Mouse (Mus musculus) liver, embryonic 14.5 days (tissue): ENCODE data around the gene Myo9b.

ENCODE experiments used
- CTCF ChIP-seq: IDR thresholded peaks from 2 replicates; pipeline ENCODE4 v1.5.1; 2016; ENCODE audit warnings: antibody characterized with exemption, low read depth, control low read depth
- EP300 ChIP-seq: IDR thresholded peaks from 2 replicates; pipeline ENCODE4 v1.6.1; 2016; ENCODE audit warnings: antibody characterized with exemption, low read depth

- TF ChIP-seq CTCF (no peak), EP300 (no peak)
Measured at GRCm38 (mm10) chr8:71379008-71379407, 106.5 kb downstream of the Myo9b start.
